Mouse (Mus musculus) stomach, embryonic 14.5 days (tissue): ENCODE data around the gene Luzp1. TPM values are rescaled to one million over a fixed set of nuclear protein-coding genes. Genes with fewer than 3 reads are reported as not detected.

Experiments used
- ATAC-seq: fragments of 200-750 bp; cut with Nextera tagmentation; 2 replicates; pipeline ENCODE4 v1.8.0; 2017; ENCODE audit warnings: low read depth, moderate TSS enrichment; ENCODE audit not compliant: insufficient number of reproducible peaks, insufficient read depth, low FRiP score
- H3K27ac ChIP-seq: fragments of 300-500 bp; sonication (generic); 2 replicates; pipeline ENCODE4 v1.5.1; 2014; ENCODE audit warnings: mild to moderate bottlenecking, low read length, moderate library complexity, mixed read lengths
- H3K27me3 ChIP-seq: fragments of 300-500 bp; sonication (generic); 2 replicates; pipeline ENCODE4 v1.6.1; 2014; ENCODE audit warnings: low read length, control low read depth, mixed read lengths; ENCODE audit not compliant: control insufficient read depth, insufficient read depth
- H3K36me3 ChIP-seq: fragments of 300-500 bp; sonication (generic); 2 replicates; pipeline ENCODE4 v1.6.1; 2014; ENCODE audit warnings: mild to moderate bottlenecking, control low read depth, low read length, moderate library complexity, mixed read lengths; ENCODE audit not compliant: control insufficient read depth, insufficient read depth
- H3K4me1 ChIP-seq: fragments of 300-500 bp; sonication (generic); 2 replicates; pipeline ENCODE4 v1.6.1; 2014; ENCODE audit warnings: low read length, control low read depth, mixed read lengths; ENCODE audit not compliant: control insufficient read depth, insufficient read depth
- H3K4me2 ChIP-seq: fragments of 300-500 bp; sonication (generic); replicated peaks from 2 replicates; pipeline ENCODE4 v1.6.1; 2014; ENCODE audit warnings: low read depth, low read length, control low read depth
- H3K4me3 ChIP-seq: fragments of 300-500 bp; sonication (generic); 2 replicates; pipeline ENCODE4 v1.5.1; 2014; ENCODE audit warnings: low read depth, low read length, control low read depth
- H3K9ac ChIP-seq: fragments of 300-500 bp; sonication (generic); replicated peaks from 2 replicates; pipeline ENCODE4 v1.6.1; 2014; ENCODE audit warnings: low read depth, mild to moderate bottlenecking, control low read depth, low read length, moderate library complexity, mixed read lengths
- H3K9me3 ChIP-seq: fragments of 300-500 bp; sonication (generic); 2 replicates; pipeline ENCODE4 v1.6.1; 2016; ENCODE audit warnings: low read depth, low read length, control low read depth; ENCODE audit not compliant: control insufficient read depth
- WGBS: fragments of 180-500 bp; shearing (Covaris S2); extraction: QIAGEN DNeasy Blood & Tissue Kit; methylation state at CpG from one replicate; pipeline ENCODE4 v1.1.7; 2014; 5-methylcytosine and 5-hydroxymethylcytosine counted together
- polyA plus RNA-seq: library from polyadenylated mRNA; unstranded; fragments of >200 nt; fragmentation: Nextera tagmentation; extraction: Ambion mirVana; gene quantifications from 2 replicates; pipeline ENCODE4 v1.2.1, GENCODE M21; 2014

Luzp1 gene
- polyA plus RNA-seq, result 114 and 128 TPM in 2 replicates

GRCm38 (mm10) chr4:136469371-136469903 lies at the start of gene Luzp1:
TSS of gene Luzp1 (plus strand) at chr4:136469761.
- Histone ChIP-seq H3K36me3 (no peaks in the 10 kb centered on the region), H3K4me1 (peaks cover 16% of the 10 kb centered on the region; the same call in 1 of the 2 replicates), H3K4me2 (peak within 1 kb of the TSS; percentile 56), H3K27me3 (no peaks in the 10 kb centered on the region), H3K9me3 (no peaks in the 10 kb centered on the region), H3K4me3 (peak within 1 kb of the TSS; percentile 81), H3K27ac (peak within 1 kb of the TSS; percentile 99), H3K9ac (peak within 1 kb of the TSS; percentile 90)
- ATAC-seq, result peak; percentile 88
- 2% methylated on average over 34 of the region's 36 CpGs for WGBS

- Histone ChIP-seq H3K9ac (0 out of 2 replicates have a peak within 1 kb of the TSS, but pooled peaks have one; percentile 38), H3K27me3 (0 out of 2 replicates have a peak, but pooled peaks cover 11% of the 10 kb centered on the region), H3K4me1 (peaks cover 9% of the 10 kb centered on the region), H3K4me2 (peak within 1 kb of the TSS; percentile 99), H3K27ac (no peak within 1 kb of the TSS), H3K4me3 (peak within 1 kb of the TSS; percentile 49), H3K36me3 (no peaks in the 10 kb centered on the region), H3K9me3 (no peaks in the 10 kb centered on the region)
- ATAC-seq, result no peak
- WGBS, result 65% methylated on average over 9 of the region's 9 CpGs
Measured at GRCm38 (mm10) chr4:136423224-136423623, 46.3 kb upstream of the Luzp1 start, which contains the start of gene Htr1d. TSS of gene Htr1d (plus strand) at chr4:136423524.

- ATAC-seq, result peak; percentile 39; the same call in 1 of the 2 replicates
- WGBS, result under 1% methylated on average over 67 of the region's 70 CpGs
Measured at GRCm38 (mm10) chr4:136424120-136424999, 45.2 kb upstream of the Luzp1 start.

GRCm38 (mm10) chr4:136425000-136425288 lies 44.6 kb upstream of the Luzp1 start:
- WGBS, result 4% methylated on average over 15 of the region's 15 CpGs
- Histone ChIP-seq H3K4me1 (peaks cover 9% of the 10 kb centered on the region), H3K27me3 (0 out of 2 replicates have a peak, but pooled peaks cover 11% of the 10 kb centered on the region), H3K27ac (no peak overlapping the region), H3K9me3 (no peaks in the 10 kb centered on the region), H3K4me3 (peak overlapping the region; percentile 49), H3K36me3 (no peaks in the 10 kb centered on the region), H3K9ac (0 out of 2 replicates have a peak overlapping the region, but pooled peaks have one; percentile 38), H3K4me2 (peak overlapping the region; percentile 99)
- ATAC-seq, result no peak

More at GRCm38 (mm10) chr4:136424120-136424999, 45.2 kb upstream of the Luzp1 start:
- H3K27ac ChIP-seq, result no peak overlapping the region
- peaks cover 9% of the 10 kb centered on the region for H3K4me1 ChIP-seq
- peak overlapping the region; percentile 99 for H3K4me2 ChIP-seq
- peak overlapping the region; percentile 38; the same call in 1 of the 2 replicates for H3K9ac ChIP-seq
- H3K36me3 ChIP-seq, result no peaks in the 10 kb centered on the region
- no peaks in the 10 kb centered on the region for H3K9me3 ChIP-seq
- 0 out of 2 replicates have a peak, but pooled peaks cover 11% of the 10 kb centered on the region for H3K27me3 ChIP-seq
- H3K4me3 ChIP-seq, result peak overlapping the region; percentile 49

GRCm38 (mm10) chr4:136430609-136431375 lies 38.8 kb upstream of the Luzp1 start:
- Histone ChIP-seq H3K9ac (no peak overlapping the region), H3K36me3 (no peaks in the 10 kb centered on the region), H3K4me1 (0 out of 2 replicates have a peak, but pooled peaks cover 3% of the 10 kb centered on the region), H3K4me3 (no peak overlapping the region), H3K27ac (no peak overlapping the region), H3K9me3 (no peaks in the 10 kb centered on the region), H3K4me2 (no peak overlapping the region), H3K27me3 (no peaks in the 10 kb centered on the region)
- ATAC-seq, result no peak
- WGBS, result 46% methylated on average over 11 of the region's 11 CpGs

- Histone ChIP-seq H3K27ac (no peak overlapping the region), H3K27me3 (no peaks in the 10 kb centered on the region), H3K4me3 (no peak overlapping the region), H3K36me3 (no peaks in the 10 kb centered on the region), H3K9me3 (no peaks in the 10 kb centered on the region), H3K9ac (no peak overlapping the region), H3K4me1 (0 out of 2 replicates have a peak, but pooled peaks cover 3% of the 10 kb centered on the region), H3K4me2 (no peak overlapping the region)
- ATAC-seq, result no peak
- whole genome bisulfite sequencing, result 6% methylated on average over 3 of the region's 3 CpGs
Measured at GRCm38 (mm10) chr4:136431376-136431693, 38.2 kb upstream of the Luzp1 start.

- Histone ChIP-seq H3K27ac (no peak overlapping the region), H3K9me3 (no peaks in the 10 kb centered on the region), H3K36me3 (no peaks in the 10 kb centered on the region), H3K9ac (no peak overlapping the region), H3K4me1 (0 out of 2 replicates have a peak, but pooled peaks cover 3% of the 10 kb centered on the region), H3K4me2 (no peak overlapping the region), H3K4me3 (no peak overlapping the region), H3K27me3 (no peaks in the 10 kb centered on the region)
- 0 out of 2 replicates have a peak, but pooled peaks have one; percentile 40 for ATAC-seq
- WGBS, result 82% methylated on average over 4 of the region's 4 CpGs
Measured at GRCm38 (mm10) chr4:136434029-136434428, 35.5 kb upstream of the Luzp1 start.

- WGBS, result 58% methylated on average over 4 of the region's 4 CpGs
Measured at GRCm38 (mm10) chr4:136439106-136439505, 30.5 kb upstream of the Luzp1 start.

More at GRCm38 (mm10) chr4:136439106-136439505, 30.5 kb upstream of the Luzp1 start:
- Histone ChIP-seq H3K27ac (no peak overlapping the region), H3K4me3 (no peak overlapping the region), H3K4me2 (no peak overlapping the region), H3K4me1 (no peaks in the 10 kb centered on the region), H3K9ac (no peak overlapping the region), H3K9me3 (no peaks in the 10 kb centered on the region), H3K27me3 (no peaks in the 10 kb centered on the region), H3K36me3 (no peaks in the 10 kb centered on the region)
- no peak for ATAC-seq
